Mouse (Mus musculus) midbrain, postnatal 0 days (tissue): ENCODE results near the gene St3gal5. TPM values are rescaled to one million over a fixed set of nuclear protein-coding genes. Genes with fewer than 3 reads are reported as not detected.
A peak's percentile ranks its signal among the peaks of the same experiment; 100 is the strongest.

ENCODE experiments used
- ATAC-seq: fragments of 200-750 bp; cut with Nextera tagmentation; 2 replicates; pipeline ENCODE4 v1.8.0; 2017; ENCODE audit warnings: moderate number of reproducible peaks, mild to moderate bottlenecking, moderate TSS enrichment, moderate library complexity; ENCODE audit not compliant: low FRiP score
- DNase-seq: peaks from one replicate; pipeline ENCODE4 v3.0.0-alpha.2; 2015; ENCODE audit warnings: low spot score
- H3K27ac ChIP-seq: fragments of 300-500 bp; sonication (generic); 2 replicates; pipeline ENCODE4 v1.5.1; 2014; ENCODE audit warnings: low read depth, mild to moderate bottlenecking, low read length, mixed read lengths
- H3K27me3 ChIP-seq: fragments of 300-500 bp; sonication (generic); 2 replicates; pipeline ENCODE4 v1.6.1; 2014; ENCODE audit warnings: low read length, control low read depth, mixed read lengths; ENCODE audit not compliant: insufficient read depth
- H3K36me3 ChIP-seq: fragments of 300-500 bp; sonication (generic); 2 replicates; pipeline ENCODE4 v1.6.1; 2014; ENCODE audit warnings: low read length, control low read depth, mixed read lengths; ENCODE audit not compliant: insufficient read depth
- H3K4me1 ChIP-seq: fragments of 300-500 bp; sonication (generic); 2 replicates; pipeline ENCODE4 v1.6.1; 2014; ENCODE audit warnings: mild to moderate bottlenecking, control low read depth, antibody characterized with exemption, low read length, mixed read lengths; ENCODE audit not compliant: insufficient read depth
- H3K4me2 ChIP-seq: fragments of 300-500 bp; sonication (generic); 2 replicates; pipeline ENCODE4 v1.6.1; 2014; ENCODE audit warnings: low read depth, mild to moderate bottlenecking, low read length, mixed read lengths; ENCODE audit not compliant: poor library complexity, severe bottlenecking
- H3K4me3 ChIP-seq: fragments of 300-500 bp; sonication (generic); 2 replicates; pipeline ENCODE4 v1.5.1; 2014; ENCODE audit warnings: low read depth, mild to moderate bottlenecking, low read length, moderate library complexity
- H3K9ac ChIP-seq: fragments of 300-500 bp; sonication (generic); replicated peaks from 2 replicates; pipeline ENCODE4 v1.6.1; 2014; ENCODE audit warnings: mild to moderate bottlenecking, low read length, moderate library complexity, mixed read lengths; ENCODE audit not compliant: poor library complexity, severe bottlenecking
- H3K9me3 ChIP-seq: fragments of 300-500 bp; sonication (generic); 2 replicates; pipeline ENCODE4 v1.6.1; 2016; ENCODE audit warnings: low read length, control low read depth
- CTCF ChIP-seq: IDR thresholded peaks from 2 replicates; pipeline ENCODE4 v1.5.1; 2016; ENCODE audit warnings: antibody characterized with exemption, mild to moderate bottlenecking
- WGBS: fragments of 180-500 bp; shearing (Covaris S2); extraction: QIAGEN DNeasy Blood & Tissue Kit; methylation state at CpG from one replicate; pipeline ENCODE4 v1.1.7; 2014; 5-methylcytosine and 5-hydroxymethylcytosine counted together
- polyA plus RNA-seq: library from polyadenylated mRNA; unstranded; fragments of >200 nt; fragmentation: Nextera tagmentation; extraction: Ambion mirVana; gene quantifications from 2 replicates; pipeline ENCODE4 v1.2.1, GENCODE M21; 2015
- total RNA-seq: library from RNA; depleted of rRNA; stranded (reverse); fragments of >200 nt; gene quantifications from 2 replicates; pipeline ENCODE4 v1.2.3, GENCODE M21; 2014

St3gal5 gene
- total and polyA plus RNA-seq, 2 experiments from 2014 or later: 24.0 to 51.9 TPM

DNA sequence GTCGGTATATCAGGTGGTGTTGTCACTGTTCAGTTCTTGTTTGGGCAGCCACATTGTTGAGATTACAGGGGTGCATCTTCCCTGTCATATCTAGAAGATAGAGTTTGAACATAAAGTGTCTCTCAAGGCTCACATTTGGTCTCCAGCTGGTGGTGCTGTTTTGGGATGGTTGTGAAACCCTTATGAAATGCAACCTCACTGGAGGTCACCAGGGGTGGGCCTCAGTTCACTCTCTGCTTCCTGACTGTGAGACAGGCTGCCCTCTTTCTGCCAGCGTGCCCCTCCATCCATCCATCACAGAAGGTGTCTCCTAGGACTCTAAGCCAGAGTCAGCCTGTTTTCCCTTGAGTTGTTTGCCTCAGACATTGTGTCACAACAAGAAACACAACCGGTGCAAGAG, 80.0 kb downstream of the St3gal5 start:
- Histone ChIP-seq H3K4me2 (no peak overlapping the region), H3K9ac (no peak overlapping the region), H3K4me3 (no peak overlapping the region), H3K36me3 (no peaks in the 10 kb centered on the region), H3K27ac (no peak overlapping the region), H3K4me1 (no peaks in the 10 kb centered on the region), H3K27me3 (no peaks in the 10 kb centered on the region), H3K9me3 (no peaks in the 10 kb centered on the region)
- DNase-seq (no peak), ATAC-seq (no peak)
- 85% methylated on average over 3 of the region's 3 CpGs for WGBS
- TF ChIP-seq CTCF: no peak

DNA sequence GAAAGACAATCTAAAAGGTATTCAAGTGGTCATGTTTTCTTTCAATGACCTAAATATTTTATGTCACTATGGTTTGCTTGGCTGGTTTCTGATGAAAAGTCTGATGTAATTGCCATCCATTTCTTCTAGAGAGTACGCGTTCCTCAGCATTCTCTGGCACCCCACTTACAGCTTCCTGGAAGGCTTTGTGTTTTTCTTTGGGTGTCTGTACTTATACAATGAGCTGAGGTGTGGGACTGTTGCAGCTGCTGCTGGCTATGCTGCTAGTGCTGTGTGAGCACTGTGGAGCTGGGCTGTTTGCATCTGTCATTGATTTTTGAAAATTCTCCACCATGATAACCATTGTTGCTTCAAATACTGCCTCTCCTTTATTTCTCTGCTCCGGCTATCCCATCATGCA, 81.6 kb downstream of the St3gal5 start:
- WGBS: 84% methylated on average over 3 of the region's 3 CpGs

DNA sequence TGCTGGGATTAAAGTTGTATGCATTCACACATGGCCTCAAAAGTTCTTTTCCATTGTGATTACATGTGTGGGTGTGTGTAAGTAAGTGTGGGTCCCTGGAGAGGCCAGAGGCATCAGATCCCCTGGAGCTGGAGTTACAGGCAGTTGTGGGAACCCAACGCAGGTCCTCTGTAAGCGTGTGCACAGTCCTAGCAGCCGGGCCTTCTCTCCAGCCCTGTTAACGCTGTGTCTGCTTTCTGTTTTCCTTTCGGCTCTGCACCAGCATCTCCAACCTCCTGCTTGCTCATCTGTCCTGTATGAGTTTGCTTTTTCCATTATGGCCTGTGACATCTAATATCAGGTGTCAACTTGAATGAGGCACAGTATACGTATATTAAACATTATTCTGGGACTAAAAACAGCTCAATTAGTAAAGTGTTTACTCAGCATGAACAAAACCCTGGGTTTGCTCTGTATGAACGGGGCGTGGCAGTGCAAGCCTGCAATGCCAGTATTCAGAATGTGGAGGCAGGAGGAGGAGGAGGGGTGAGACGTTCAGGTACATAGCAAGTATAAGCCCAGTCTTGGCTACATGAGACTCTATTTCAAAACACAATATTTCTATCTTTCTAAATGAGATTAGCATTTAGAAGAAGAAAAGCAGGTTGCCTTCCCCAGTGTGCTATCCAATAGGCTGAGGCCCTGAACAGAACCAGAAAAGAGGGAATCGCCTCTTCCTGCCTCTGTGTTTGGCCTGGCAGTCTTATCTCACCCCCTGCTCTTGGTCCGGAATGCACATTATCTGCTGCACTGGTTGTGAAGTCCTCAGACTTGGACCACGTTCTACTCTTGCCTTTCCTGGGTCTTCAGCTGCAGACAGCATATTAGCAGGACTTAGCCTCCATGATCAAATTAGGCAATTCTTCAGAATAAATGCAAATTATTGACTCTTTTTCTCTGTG, 82.4 kb downstream of the St3gal5 start:
- Histone ChIP-seq H3K36me3 (no peaks in the 10 kb centered on the region), H3K4me3 (no peak overlapping the region), H3K27me3 (no peaks in the 10 kb centered on the region), H3K4me1 (no peaks in the 10 kb centered on the region), H3K4me2 (no peak overlapping the region), H3K27ac (no peak overlapping the region), H3K9me3 (no peaks in the 10 kb centered on the region), H3K9ac (no peak overlapping the region)
- WGBS: 87% methylated on average over 12 of the region's 12 CpGs
- DNase-seq: no peak
- no peak for ATAC-seq
- no peak for TF ChIP-seq CTCF

More for the DNA sequence above, 81.6 kb downstream of the St3gal5 start:
- ATAC-seq (no peak), DNase-seq (no peak)
- Histone ChIP-seq H3K9me3 (no peaks in the 10 kb centered on the region), H3K4me1 (no peaks in the 10 kb centered on the region), H3K4me2 (no peak overlapping the region), H3K27ac (no peak overlapping the region), H3K4me3 (no peak overlapping the region), H3K9ac (no peak overlapping the region), H3K27me3 (no peaks in the 10 kb centered on the region), H3K36me3 (no peaks in the 10 kb centered on the region)
- TF ChIP-seq CTCF: no peak

DNA sequence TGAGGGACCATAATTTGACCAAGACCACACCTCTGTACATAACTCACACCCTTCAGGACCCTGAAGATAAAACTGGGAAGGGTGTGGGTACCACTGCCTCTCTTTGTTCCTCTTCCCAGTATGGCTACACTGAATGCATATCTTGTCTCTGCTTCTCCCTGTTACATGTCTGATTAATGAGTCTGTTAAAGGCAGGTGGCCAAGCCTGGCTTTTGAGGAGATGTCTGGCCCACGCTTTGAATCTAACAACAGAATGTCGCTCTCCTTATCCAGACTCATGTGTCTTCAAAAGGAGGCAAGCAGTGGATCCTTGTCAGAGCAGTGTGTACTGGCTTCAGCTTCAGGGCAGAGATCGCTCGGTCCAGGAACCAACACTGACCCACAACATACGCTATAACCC, 87.2 kb downstream of the St3gal5 start:
- no peak for TF ChIP-seq CTCF
- no peaks in the 10 kb centered on the region for H3K36me3 ChIP-seq
- no peaks in the 10 kb centered on the region for H3K9me3 ChIP-seq
- WGBS: 93% methylated on average over 5 of the region's 5 CpGs
- H3K4me2 ChIP-seq: no peak overlapping the region
- H3K9ac ChIP-seq: no peak overlapping the region
- DNase-seq: no peak
- no peak for ATAC-seq
- H3K4me3 ChIP-seq: no peak overlapping the region
- peaks cover 6% of the 10 kb centered on the region for H3K4me1 ChIP-seq
- H3K27me3 ChIP-seq: peaks cover 13% of the 10 kb centered on the region
- H3K27ac ChIP-seq: no peak overlapping the region

DNA sequence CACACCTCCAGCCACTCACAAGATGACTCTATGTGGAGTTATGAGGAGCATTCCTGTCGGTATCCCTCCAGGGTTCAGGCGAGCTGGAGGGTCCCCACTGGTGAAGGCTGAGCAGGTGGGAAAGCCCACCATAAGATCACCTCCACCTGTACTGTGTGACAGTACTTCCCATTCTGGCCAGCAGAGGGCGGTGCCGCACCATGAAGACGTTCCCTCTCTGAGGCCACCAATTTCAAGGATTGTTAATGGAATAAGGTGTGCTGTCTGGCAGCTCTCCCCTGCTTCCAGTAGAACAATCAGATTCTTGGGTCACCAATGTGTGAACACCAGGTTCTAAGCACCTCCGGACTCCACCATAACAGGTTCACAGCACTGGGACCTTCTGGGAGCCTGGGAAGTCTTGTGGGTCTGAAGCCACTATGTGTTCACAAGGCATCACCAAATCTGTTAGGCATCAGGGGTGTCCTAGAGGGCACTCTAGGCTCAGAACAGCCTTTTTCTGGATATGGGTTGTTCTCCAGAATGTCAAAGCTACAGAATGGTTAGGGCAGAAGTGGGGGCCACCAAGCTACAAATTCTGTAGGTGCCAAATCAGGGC, 88.6 kb downstream of the St3gal5 start:
- Histone ChIP-seq H3K27ac (no peak overlapping the region), H3K4me2 (no peak overlapping the region), H3K4me3 (no peak overlapping the region), H3K36me3 (no peaks in the 10 kb centered on the region), H3K27me3 (peaks cover 13% of the 10 kb centered on the region), H3K9ac (no peak overlapping the region), H3K9me3 (no peaks in the 10 kb centered on the region), H3K4me1 (peaks cover 6% of the 10 kb centered on the region)
- TF ChIP-seq CTCF: peak; percentile 98
- DNase-seq: peak; percentile 78
- peak; percentile 75 for ATAC-seq
- 4% methylated on average over 6 of the region's 6 CpGs for WGBS

DNA sequence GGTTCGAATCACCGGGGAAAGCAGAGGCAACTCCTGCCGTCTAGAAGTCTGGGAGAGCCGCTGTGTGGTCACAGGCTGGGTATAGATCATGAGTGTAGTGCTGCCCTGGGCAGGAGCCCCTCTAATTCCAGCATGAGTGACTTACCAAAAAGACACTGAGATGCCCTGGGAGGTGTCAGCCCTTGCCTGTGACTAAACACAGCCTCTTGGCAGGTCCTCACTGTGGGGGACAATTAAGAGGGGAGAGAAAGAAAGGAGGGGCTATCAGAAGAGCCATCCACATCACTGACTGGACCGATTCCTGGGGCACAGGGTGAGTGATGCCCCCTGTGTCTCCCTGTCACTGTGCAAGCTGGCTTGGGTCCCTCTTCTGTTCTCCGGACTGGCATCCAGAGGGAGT, 89.4 kb downstream of the St3gal5 start:
- no peak for DNase-seq
- WGBS: 83% methylated on average over 6 of the region's 6 CpGs
- H3K9me3 ChIP-seq: no peaks in the 10 kb centered on the region

More for the DNA sequence above, 89.4 kb downstream of the St3gal5 start:
- H3K27me3 ChIP-seq: peaks cover 13% of the 10 kb centered on the region
- H3K36me3 ChIP-seq: no peaks in the 10 kb centered on the region
- H3K4me1 ChIP-seq: peaks cover 6% of the 10 kb centered on the region
- no peak overlapping the region for H3K27ac ChIP-seq
- TF ChIP-seq CTCF: no peak
- H3K4me3 ChIP-seq: no peak overlapping the region
- no peak overlapping the region for H3K4me2 ChIP-seq
- ATAC-seq: no peak
- H3K9ac ChIP-seq: no peak overlapping the region
